Mouse (Mus musculus) CD4-positive helper T cell, adult 2 months (primary cell): ENCODE results near the gene Tvp23a.

Experiments used
- DNase-seq: peaks from one replicate; pipeline ENCODE4 v3.0.0-alpha.2; 2012; ENCODE audit warnings: low read depth, missing footprints, low spot score

Gene Tvp23a

DNA sequence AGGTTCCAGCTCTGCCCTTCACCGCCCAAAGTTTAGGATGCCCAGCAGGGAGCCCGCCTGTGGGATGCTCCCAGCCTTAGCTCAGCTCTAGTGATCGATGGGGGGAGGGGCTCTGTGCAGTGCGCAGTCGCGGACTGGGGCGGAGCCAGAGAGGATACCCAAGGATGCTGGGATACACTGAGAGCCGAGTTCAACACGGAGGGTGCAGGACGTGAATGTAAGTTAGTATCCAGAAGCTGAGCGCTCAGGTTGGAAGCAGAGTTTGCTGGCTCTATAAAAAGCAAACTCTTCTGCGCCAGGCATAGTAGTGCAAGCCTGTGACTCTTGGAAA, at the start of gene Tvp23a:
TSS of gene Tvp23a (minus strand) at position 99 of the 331 bp plus-strand sequence.
- DNase-seq = no peak

GRCm38 (mm10) chr16:10495824-10496298, 48.7 kb upstream of the Tvp23a start:
- no peak for DNase-seq

DNA sequence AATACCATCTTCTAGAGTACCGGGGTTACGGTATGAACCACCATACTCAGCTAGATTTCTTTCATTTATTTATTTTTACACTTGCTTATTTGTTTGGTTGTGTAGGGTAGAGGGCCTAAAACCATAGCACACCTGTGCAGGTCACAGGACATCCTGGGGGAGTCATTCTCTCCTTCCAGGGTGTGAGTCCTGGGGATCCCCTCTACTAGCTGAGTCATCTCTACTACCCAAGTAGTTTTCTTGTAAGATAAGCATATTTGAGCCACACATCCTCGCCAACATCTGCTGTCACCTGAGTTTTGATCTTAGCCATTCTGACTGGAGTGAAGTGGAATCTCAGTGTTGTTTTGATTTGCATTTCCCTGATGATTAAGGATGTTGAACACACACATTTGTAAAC, 45.4 kb upstream of the Tvp23a start:
- DNase-seq = no peak

DNA sequence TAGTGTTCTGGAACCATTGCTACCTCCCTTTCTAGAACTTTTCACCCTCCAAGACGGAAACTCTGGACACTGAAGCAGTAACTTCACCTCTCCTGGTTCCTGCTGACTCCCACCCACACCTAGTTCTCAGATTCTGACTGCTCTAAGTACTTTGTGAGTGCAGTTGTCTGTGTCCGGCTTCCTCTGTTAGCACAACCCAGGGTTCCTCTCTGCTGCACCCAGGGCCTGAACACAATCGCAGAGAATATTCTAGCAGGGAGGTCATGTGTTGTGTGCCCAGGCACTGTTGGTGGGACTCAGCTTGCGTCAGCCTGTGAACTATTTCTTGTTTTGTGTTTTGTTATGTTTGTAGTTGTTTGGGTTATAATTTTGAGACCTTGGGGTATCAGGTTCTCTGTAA, 44.6 kb upstream of the Tvp23a start:
- no peak for DNase-seq

DNA sequence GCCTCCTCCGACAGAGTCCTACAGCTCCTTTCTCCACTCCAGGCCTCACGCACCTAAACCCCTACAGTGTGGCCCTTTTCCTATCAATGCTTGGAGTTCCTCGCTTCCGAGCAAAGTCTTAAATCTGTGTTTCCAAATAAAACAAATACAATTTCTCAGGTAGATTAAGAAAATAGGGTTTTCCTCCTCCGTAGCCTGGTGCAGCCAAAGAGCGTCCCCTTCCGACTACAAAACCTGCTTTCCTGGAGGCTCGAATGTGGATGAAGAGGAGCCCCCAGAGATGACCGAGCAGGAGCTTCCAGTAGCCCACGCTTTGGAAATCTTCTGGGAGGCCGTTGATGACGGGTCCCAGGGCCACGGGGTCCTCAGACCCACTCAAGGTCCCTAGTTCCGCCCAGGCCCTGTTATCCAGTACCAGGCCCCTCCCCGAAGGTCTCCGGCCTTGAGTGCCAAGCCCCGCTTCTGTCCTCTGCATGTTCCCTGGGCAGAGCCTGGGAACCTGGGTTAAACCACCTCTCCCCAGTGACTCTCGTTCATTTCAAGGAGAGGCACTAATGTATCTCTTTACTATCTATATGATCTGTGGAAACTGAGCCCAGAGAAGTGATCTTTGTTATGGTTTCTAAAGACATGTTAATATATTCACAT, 43.5 kb upstream of the Tvp23a start:
- DNase-seq = no peak

GRCm38 (mm10) chr16:10489904-10490457, 42.8 kb upstream of the Tvp23a start:
- no peak for DNase-seq

- no peak for DNase-seq
These were observed 42.3 kb upstream of the Tvp23a start for GRCm38 (mm10) chr16:10489483-10489882.

- DNase-seq = no peak
These were observed 41.8 kb upstream of the Tvp23a start for GRCm38 (mm10) chr16:10488769-10489481.

DNA sequence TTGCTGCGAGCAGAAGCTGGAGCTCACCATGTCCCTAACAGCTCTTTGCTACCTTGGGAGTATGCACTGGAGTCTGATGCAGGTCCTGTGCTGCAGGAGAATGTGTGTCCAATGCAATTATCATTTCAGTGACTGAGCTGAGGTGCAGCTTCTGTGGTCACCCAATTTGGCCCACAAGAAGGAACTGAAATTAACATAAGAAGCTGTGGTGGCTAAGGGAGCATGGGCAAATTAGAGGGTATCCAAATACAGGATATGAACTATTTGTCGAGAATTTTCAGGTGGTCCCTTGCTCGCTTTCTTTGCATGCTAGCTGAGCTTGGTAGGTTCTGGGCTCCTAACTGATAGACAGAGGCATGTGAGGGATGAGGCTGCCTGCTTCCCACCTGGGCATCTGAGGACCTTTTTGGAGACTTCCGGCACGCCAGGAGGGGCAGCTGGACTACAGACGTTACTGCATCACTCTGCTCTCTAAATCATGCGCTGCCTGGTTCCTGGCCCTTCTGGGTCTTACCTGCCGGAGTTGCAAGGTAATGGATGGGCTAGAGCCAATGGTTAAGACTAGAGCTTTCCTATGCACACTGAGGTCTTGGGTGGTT, 40.8 kb upstream of the Tvp23a start:
- DNase-seq = no peak

DNA sequence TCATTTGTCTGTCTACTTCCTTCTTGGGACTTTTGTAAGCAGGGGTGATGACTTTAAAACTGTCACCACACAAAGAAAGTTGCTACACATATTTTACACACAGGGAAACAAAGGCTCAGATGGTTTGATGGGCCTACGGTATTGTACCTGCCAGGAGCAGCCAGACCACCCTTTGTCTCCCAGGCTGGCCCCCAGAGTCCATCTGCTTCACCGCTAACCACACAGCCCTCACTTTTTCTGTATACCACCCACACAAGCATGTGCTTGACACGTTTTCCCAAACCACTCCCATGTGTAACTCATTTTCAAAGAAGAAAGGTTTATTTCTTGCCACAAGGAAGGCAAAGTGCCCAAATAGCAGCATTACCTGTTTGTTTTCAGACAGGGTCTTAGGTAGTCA, 39.8 kb upstream of the Tvp23a start:
- no peak for DNase-seq

DNA sequence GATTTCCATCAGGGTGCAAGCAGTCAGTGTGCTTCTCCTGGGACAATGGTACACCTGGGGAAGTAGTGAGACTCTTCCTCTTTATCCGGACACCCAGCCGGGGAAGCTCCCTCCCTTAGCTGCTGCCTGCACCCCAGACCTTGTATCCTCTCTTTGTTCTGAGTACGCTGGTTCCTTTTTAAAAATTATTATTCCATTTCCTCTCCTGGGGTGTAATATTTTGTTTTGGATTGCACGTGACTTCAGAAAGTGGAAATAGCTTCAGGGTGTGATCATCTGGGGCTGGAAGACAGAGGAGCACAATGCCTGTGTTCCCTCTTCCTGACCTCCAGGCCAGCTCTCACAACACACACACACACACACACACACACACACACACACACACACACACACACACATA, 35.2 kb upstream of the Tvp23a start:
- no peak for DNase-seq

DNA sequence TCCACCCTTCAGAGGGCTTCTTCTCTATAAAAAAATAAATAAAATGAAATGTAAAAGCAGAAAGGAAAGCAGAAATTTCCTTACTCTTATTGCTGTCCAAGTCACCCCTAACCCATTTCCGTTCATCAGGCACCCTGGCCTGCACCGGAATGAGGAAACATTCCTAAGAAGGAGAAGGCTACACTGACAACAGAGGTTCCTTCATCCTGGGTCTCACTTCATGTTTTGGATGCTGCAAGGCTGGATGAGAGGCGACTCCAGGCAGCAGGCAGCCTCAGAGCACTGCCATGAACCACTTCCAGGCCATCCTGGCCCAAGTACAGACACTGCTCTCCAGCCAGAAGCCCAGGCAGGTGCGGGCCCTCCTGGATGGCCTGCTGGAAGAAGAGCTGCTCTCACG, 32.7 kb upstream of the Tvp23a start, which contains the start of gene Ciita:
TSS of gene Ciita (plus strand) at position 203 of the 400 bp plus-strand sequence.
- DNase-seq = no peak

GRCm38 (mm10) chr16:10475919-10476318, 28.8 kb upstream of the Tvp23a start:
- no peak for DNase-seq

DNA sequence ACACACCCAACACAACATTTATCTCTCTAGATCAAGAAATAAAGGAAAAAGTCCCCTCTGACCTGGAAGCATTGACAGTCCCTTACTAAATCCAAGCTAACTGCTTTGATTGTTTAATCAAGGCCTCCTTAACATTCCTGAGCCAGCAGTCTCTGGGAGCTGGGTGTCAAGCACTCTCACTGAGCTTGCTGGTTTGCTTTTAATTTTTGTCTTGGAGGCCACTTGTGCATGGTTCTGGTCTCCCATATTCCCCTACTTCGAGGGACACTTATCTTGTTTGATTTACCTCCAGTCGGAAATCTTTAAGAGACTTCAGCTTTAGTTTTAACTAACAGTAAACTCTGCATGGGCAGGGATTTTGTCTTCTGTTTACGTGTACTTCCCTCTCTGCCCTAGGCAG, 27.8 kb upstream of the Tvp23a start:
- no peak for DNase-seq

DNA sequence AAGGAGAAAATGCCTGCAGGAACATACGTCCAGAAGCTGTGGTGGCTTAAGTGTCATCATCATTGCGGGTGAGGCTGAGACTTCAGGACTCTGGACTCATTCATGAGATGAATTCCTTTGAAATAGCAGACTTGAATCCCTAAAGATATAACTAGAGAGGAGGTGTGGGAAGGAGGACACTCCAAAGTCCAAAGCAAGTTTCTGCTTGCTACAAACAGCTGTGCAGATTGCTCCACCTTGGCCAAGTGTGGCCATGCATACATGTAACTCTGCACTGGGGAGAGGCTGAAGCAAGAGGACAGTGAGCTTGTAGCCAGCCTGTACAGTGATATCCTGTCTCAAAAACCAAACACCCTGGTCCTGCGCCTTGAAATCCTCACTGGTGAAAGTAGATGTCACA, 24.8 kb upstream of the Tvp23a start:
- no peak for DNase-seq

DNA sequence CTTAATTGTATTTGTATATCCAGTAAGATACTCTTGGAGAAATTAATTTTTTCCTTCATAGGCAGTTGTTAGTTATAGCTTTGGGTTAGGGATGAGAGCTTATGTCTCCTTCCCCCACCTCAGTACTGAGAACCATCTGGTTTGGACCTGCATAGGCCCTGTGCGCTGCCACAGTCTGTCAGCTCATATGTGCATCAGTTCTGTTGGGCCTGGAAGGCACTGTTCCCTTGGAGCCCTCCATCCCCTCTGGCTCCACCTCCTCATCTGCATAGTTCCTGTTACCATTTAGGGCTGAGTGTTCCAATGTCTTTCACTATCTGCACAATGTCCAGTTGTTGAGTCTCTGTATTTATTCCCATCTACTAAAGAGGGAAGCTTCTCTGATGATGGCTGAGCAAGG, 21.0 kb upstream of the Tvp23a start:
- DNase-seq = no peak

- DNase-seq = no peak
These were observed 20.4 kb upstream of the Tvp23a start for GRCm38 (mm10) chr16:10467391-10468107.

DNA sequence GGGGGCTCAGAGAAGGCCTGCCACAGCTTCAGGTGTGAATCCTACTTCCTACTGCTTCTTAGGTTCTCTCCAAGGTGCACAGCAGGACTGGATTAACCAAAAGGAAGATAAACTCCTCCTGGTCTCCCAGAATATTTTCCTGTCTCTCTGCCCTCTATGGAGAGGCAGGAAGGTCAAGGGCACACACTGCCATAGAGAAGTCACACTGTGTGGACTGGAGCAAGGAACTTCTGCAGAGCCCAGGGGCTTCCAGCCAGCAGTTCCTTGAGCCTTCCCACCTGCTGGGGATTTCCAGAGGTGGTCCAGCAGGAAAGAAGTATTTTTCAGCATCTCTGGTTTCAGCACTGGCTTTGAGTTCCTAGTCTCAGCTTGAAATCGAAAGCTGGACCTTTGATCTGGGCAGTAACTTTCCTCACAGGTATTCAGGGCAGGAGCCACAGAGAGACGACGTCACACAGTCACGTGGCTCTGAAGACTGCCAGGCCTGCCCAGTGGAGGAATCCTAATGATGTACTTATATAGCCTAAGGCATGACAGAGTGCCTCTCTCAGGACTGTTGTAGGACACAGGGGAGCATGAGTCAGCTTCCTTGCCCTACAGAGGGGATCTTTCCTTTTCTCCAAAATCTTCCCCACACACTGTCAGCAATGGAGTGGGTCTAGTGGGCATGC, 18.0 kb upstream of the Tvp23a start:
- DNase-seq = no peak

GRCm38 (mm10) chr16:10461178-10461577, 14.0 kb upstream of the Tvp23a start:
- no peak for DNase-seq

DNA sequence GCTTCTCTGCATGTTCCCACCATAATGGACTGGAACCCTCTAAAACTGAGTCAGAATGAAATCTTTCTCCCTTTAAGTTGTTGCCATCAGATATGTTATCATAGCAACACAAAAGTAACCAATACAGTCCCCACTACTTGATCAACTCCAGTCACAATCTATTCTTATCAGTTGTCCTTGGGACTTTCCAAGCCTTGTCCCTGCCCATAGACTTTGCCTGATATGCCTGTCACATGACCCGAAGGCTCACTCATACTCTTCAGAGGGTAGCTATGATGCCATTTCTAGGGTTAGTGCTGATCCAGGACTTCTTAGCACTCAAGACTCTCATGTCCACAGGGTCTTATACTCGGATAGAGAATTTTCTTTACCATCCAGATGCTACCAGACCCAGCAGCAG, 13.0 kb upstream of the Tvp23a start:
- DNase-seq = no peak

DNA sequence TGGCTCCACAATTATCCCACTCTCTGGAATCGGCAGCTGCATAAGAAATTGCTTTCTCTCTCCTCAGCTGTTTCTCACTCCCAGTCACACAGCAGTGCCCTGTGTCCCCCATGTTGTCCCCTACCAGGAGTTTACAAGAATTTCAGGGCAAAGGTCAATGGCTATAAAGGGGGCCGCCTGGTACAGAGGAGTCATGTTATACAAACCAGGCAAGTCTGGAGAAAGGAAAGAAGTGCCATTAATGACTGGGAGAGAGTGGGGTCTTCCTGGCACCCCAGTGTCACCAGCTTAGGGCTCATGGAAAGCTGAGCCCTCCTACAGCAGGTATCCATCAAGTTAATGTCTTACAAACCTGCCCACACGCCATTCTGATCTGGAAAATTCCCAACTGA, 7.4 kb upstream of the Tvp23a start:
- DNase-seq = no peak
